Mouse (Mus musculus): ENCODE results near the gene Ppard.

DNA sequence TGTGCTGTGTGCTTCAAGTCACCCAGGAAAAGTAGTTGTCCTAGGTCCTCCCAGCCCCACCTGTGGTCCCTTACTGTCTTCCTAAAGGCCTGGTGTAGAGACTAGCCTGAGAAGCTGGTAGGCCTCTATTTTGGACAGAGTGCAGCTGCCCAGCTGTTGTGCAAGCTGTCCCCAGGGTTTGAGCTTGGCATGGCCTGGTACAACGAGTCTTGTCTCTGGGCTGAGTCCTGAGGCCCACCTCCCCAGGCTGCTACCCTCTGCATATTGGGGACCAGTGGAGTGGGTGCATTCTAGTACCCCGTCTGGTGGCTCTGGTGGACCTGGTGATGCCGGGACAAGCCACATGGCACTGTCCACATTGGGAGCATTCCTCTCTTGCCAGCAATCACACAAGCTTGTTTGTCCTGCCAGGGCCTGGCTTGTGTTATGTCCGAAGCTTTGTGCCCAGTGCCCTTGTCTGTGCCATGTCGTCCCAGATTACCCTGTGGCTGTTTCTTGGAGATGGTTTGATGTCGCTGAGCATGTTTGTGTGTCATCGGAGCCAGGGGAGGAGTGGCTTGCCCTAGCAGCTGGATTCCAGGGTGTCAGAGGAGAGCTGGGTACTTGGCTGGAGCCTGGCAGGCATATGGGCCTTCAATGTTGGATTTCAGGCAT lies 3.6 kb downstream of the Ppard start:
- TF ChIP-seq GATA1 (IDR thresholded peaks at IDR 0.05; ENCODE audit: low read length) (no peak), TAL1 (IDR thresholded peaks at IDR 0.05; ENCODE audit: low read length) (no peak)

Data from erythroblast, embryonic 14.5 days (primary cell).